Mouse (Mus musculus): ENCODE results near the gene Olfr613.
"Not testable (repeated sequence)": the region's sequence is repeated elsewhere in the genome, so short reads cannot be mapped to it uniquely, and the experiment has no call there.

Olfr613 gene

GRCm38 (mm10) chr7:103547774-103548173 is at the start of gene Olfr613:
TSS of gene Olfr613 (plus strand) at chr7:103548074.
- no peak for DNase-seq (ENCODE audit: low read depth)

GRCm38 (mm10) chr7:103512022-103512421 is 35.9 kb upstream of the Olfr613 start, which contains the start of gene Olfr610:
TSS of gene Olfr610 (minus strand) at chr7:103512122.
- DNase-seq (ENCODE audit: low read depth), result no peak

- DNase-seq (ENCODE audit: low read depth), result not testable (repeated sequence)
Observed at GRCm38 (mm10) chr7:103520746-103521145, 27.1 kb upstream of the Olfr613 start, which contains the start of gene Olfr611. TSS of gene Olfr611 (minus strand) at chr7:103520846.

GRCm38 (mm10) chr7:103542617-103543016 is 5.3 kb upstream of the Olfr613 start, which contains the start of gene Olfr612:
TSS of gene Olfr612 (minus strand) at chr7:103542717.
- DNase-seq (ENCODE audit: low read depth), result not testable (repeated sequence)

GRCm38 (mm10) chr7:103555779-103556178 is 7.9 kb downstream of the Olfr613 start, which contains the start of gene Olfr615:
TSS of gene Olfr615 (plus strand) at chr7:103556079.
- DNase-seq (ENCODE audit: low read depth), result no peak

GRCm38 (mm10) chr7:103569043-103569442 is 21.2 kb downstream of the Olfr613 start, which contains the start of gene Olfr616:
TSS of gene Olfr616 (minus strand) at chr7:103569143.
- DNase-seq (ENCODE audit: low read depth), result no peak

- no peak for DNase-seq (ENCODE audit: low read depth)
Observed at GRCm38 (mm10) chr7:103572761-103573160, 24.9 kb downstream of the Olfr613 start, which contains the start of gene Olfr617. TSS of gene Olfr617 (plus strand) at chr7:103573061.

- DNase-seq (ENCODE audit: low read depth), result no peak
Observed at GRCm38 (mm10) chr7:103589803-103590202, 41.9 kb downstream of the Olfr613 start, which contains the start of gene Olfr618. TSS of gene Olfr618 (plus strand) at chr7:103590103.

GRCm38 (mm10) chr7:103600275-103600674 is 52.4 kb downstream of the Olfr613 start, which contains the start of gene Olfr619:
TSS of gene Olfr619 (plus strand) at chr7:103600575.
- no peak for DNase-seq (ENCODE audit: low read depth)

All from c-Kit-positive CD71-positive TER-119-negative erythroid progenitor cells, embryonic 14.5 days (primary cell).